Mouse (Mus musculus) heart, embryonic 15.5 days (tissue): ENCODE measurements around the gene Gm9944. TPM values are rescaled to one million over a fixed set of nuclear protein-coding genes. Genes with fewer than 3 reads are reported as not detected.
A peak's percentile ranks its signal among the peaks of the same experiment; 100 is the strongest.

Experiments used
- ATAC-seq: fragments of 200-750 bp; cut with Nextera tagmentation; replicated peaks from 2 replicates; pipeline ENCODE4 v1.8.0; 2017; ENCODE audit warnings: low read depth, moderate TSS enrichment; ENCODE audit not compliant: insufficient number of reproducible peaks, insufficient read depth, low FRiP score
- H3K27ac ChIP-seq: fragments of 300-500 bp; sonication (generic); 2 replicates; pipeline ENCODE4 v1.5.1; 2015; ENCODE audit warnings: mild to moderate bottlenecking, inconsistent platforms
- H3K27me3 ChIP-seq: fragments of 300-500 bp; sonication (generic); 2 replicates; pipeline ENCODE4 v1.6.1; 2015; ENCODE audit warnings: inconsistent platforms
- H3K36me3 ChIP-seq: fragments of 300-500 bp; sonication (generic); 2 replicates; pipeline ENCODE4 v1.6.1; 2015; ENCODE audit warnings: mild to moderate bottlenecking, inconsistent platforms
- H3K4me1 ChIP-seq: fragments of 300-500 bp; sonication (generic); replicated peaks from 2 replicates; pipeline ENCODE4 v1.6.1; 2015; ENCODE audit warnings: inconsistent platforms
- H3K4me2 ChIP-seq: fragments of 300-500 bp; sonication (generic); 2 replicates; pipeline ENCODE4 v1.6.1; 2015; ENCODE audit warnings: inconsistent platforms, mild to moderate bottlenecking, moderate library complexity
- H3K4me3 ChIP-seq: fragments of 300-500 bp; sonication (generic); 2 replicates; pipeline ENCODE4 v1.5.1; 2015; ENCODE audit warnings: mild to moderate bottlenecking, inconsistent platforms
- H3K9ac ChIP-seq: fragments of 300-500 bp; sonication (generic); 2 replicates; pipeline ENCODE4 v1.6.1; 2015; ENCODE audit warnings: mild to moderate bottlenecking, inconsistent platforms
- H3K9me3 ChIP-seq: fragments of 300-500 bp; sonication (generic); replicated peaks from 2 replicates; pipeline ENCODE4 v1.6.1; 2016; ENCODE audit warnings: inconsistent platforms
- WGBS: fragments of 180-500 bp; shearing (Covaris S2); methylation state at CpG from one replicate; pipeline ENCODE4 v1.1.7; 2015; ENCODE audit warnings: mixed read lengths; 5-methylcytosine and 5-hydroxymethylcytosine counted together
- polyA plus RNA-seq: library from polyadenylated mRNA; unstranded; fragments of >200 nt; fragmentation: Nextera tagmentation; extraction: Ambion mirVana; gene quantifications from 2 replicates; pipeline ENCODE4 v1.2.1, GENCODE M21; 2015

The Gm9944 gene
- polyA plus RNA-seq, 1 experiment from 2014 or later: not detected

DNA sequence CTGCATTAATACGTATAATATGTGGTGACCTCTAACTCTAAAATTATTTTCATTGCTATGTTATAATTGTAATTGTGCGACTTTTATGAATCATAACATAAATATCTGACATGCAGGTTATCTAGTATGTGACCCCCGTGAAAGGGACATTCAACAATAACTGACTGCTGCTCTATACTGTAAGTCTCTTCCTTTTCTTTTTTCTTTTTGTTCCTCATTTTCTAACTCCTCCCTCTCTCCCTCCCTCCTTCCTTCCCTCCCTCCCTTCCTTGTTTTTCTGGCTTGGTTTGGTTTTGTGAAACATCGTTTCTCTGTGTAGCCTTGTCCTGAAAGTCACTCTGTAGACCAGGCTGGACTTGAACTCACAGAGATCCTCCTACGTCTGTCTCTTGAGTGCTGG is 28.5 kb downstream of the Gm9944 start:
- Histone ChIP-seq H3K27me3 (no peaks in the 10 kb centered on the region), H3K9me3 (no peaks in the 10 kb centered on the region), H3K4me2 (no peak overlapping the region), H3K36me3 (no peaks in the 10 kb centered on the region), H3K9ac (no peak overlapping the region), H3K27ac (no peak overlapping the region), H3K4me1 (no peaks in the 10 kb centered on the region), H3K4me3 (no peak overlapping the region)
- WGBS: 66% methylated on average over 5 of the region's 5 CpGs
- no peak for ATAC-seq

DNA sequence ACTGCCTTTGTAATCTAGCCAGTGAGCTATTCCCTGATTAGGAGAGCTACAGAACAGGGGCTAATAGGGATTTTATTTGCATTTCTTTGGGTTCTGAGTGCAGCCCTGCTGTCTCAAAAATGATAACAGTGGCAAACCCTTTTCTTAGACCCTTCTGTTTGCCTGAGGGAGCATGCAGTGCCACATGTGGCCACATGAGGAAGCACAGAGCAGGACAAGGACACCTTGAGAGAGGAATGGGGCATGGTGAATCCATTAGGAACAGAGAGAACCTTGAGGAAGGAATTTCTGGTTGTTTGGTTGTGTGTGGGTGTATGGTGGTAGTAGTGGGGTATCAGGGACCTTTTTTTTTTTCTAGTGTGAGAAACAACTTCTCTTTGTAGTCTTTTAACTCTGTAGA is 32.5 kb downstream of the Gm9944 start:
- H3K4me2 ChIP-seq: no peak overlapping the region
- no peaks in the 10 kb centered on the region for H3K36me3 ChIP-seq
- H3K9me3 ChIP-seq: no peaks in the 10 kb centered on the region
- no peak overlapping the region for H3K27ac ChIP-seq
- H3K4me3 ChIP-seq: no peak overlapping the region
- H3K4me1 ChIP-seq: no peaks in the 10 kb centered on the region
- H3K27me3 ChIP-seq: no peaks in the 10 kb centered on the region
- no peak overlapping the region for H3K9ac ChIP-seq
- no peak for ATAC-seq

DNA sequence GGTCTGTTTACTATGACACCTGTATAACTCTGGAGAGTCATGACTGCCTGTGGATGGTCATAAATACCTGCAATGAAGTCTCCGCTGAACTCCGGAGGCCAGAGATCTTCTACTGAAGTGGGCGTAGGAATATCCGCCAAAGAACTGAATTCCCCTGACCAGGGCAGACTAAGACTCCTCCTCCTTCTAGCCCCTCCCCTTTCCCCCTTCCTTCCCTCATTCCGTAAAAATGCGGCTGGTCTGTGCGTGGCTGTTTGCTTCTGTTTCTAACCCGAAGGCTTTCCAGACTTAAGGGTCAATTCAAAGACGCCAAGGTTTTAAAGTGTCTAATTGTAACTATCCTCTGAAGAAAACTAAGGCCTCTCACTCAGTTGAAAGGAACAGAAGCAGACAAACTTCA is 44.8 kb downstream of the Gm9944 start, which contains the start of gene Pramef12:
TSS of gene Pramef12 (minus strand) at position 175 of the 400 bp plus-strand sequence.
- H3K27me3 ChIP-seq: no peaks in the 10 kb centered on the region
- H3K4me2 ChIP-seq: no peak within 1 kb of the TSS
- WGBS: 66% methylated on average over 9 of the region's 9 CpGs
- no peaks in the 10 kb centered on the region for H3K36me3 ChIP-seq
- no peak within 1 kb of the TSS for H3K27ac ChIP-seq
- no peaks in the 10 kb centered on the region for H3K9me3 ChIP-seq
- peaks cover 9% of the 10 kb centered on the region for H3K4me1 ChIP-seq
- no peak within 1 kb of the TSS for H3K4me3 ChIP-seq
- no peak within 1 kb of the TSS for H3K9ac ChIP-seq
- no peak for ATAC-seq

DNA sequence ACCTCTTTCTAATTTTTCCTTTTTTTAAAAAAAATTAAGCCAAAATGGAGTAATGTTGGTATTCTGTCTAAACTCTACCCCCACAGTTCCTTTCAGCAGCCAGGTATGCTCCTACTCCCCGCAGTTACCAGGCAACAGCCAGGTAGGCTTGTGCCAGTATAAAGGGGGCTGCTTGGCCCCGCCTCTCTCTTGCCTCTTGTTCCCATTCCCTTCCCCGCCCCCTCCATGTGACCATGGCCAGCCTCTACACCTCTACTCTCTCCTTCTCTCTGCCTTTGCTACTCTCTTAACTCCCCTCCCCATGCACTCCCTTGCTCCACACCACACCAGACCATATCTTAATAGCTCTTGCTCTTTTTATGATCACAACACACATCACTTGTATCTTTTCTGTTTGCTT is 46.9 kb downstream of the Gm9944 start:
- WGBS: 72% methylated on average over 3 of the region's 3 CpGs
- Histone ChIP-seq H3K36me3 (no peaks in the 10 kb centered on the region), H3K9me3 (no peaks in the 10 kb centered on the region), H3K27me3 (no peaks in the 10 kb centered on the region), H3K4me2 (no peak overlapping the region), H3K4me3 (no peak overlapping the region), H3K27ac (no peak overlapping the region), H3K4me1 (peaks cover 9% of the 10 kb centered on the region), H3K9ac (no peak overlapping the region)
- no peak for ATAC-seq

DNA sequence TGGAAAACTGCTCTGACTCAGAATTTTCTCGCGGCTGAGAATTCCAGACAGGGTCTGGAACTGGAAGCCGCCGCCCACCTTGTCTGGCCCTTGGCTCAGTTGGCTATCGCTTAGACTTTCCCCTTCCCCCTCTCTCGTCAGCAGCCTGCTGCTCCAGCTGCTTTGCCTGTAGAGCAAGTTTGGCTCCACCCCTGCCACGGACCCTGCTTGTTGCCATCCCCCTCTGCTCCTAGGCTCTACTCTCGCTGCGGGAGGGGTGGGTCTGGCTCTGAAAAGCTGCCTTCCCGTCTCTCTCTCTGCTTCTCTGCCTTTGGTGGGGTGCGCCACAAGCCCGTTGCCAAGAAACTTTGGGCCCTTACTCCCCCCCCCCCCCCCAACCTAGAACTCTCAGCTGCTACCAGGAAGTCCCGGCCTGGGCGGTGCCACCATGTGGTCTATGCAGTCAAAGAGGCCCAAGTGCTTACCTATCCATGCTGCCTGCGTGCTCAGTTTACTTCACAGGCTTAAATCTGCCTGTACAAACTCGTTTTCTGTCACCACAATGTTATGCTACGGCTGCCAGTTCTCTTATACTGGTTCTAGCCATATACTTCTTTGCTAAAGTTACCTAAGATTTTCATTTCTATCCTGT is 48.5 kb downstream of the Gm9944 start:
- peak overlapping the region; percentile 73 for H3K4me2 ChIP-seq
- H3K9ac ChIP-seq: peak overlapping the region; percentile 48
- peaks cover 9% of the 10 kb centered on the region for H3K4me1 ChIP-seq
- H3K4me3 ChIP-seq: peak overlapping the region; percentile 51
- ATAC-seq: peak; percentile 77
- H3K27ac ChIP-seq: peak overlapping the region; percentile 53; the same call in 1 of the 2 replicates
- 5% methylated on average over 17 of the region's 17 CpGs for WGBS
- H3K36me3 ChIP-seq: no peaks in the 10 kb centered on the region
- no peaks in the 10 kb centered on the region for H3K27me3 ChIP-seq
- no peaks in the 10 kb centered on the region for H3K9me3 ChIP-seq

Other genes with a start within 250 kb of the Gm9944 start
- not detected in 2 replicates for gene C87977, start 240.0 kb downstream of the Gm9944 start, polyA plus RNA-seq
- not detected in 2 replicates for gene Pramel5, start 172.8 kb downstream of the Gm9944 start, polyA plus RNA-seq
- gene Gm13128, start 123.1 kb downstream of the Gm9944 start, polyA plus RNA-seq: not detected in 2 replicates
- not detected in 2 replicates for gene Gm13119, start 95.4 kb downstream of the Gm9944 start, polyA plus RNA-seq
- gene Pramef20, start 75.4 kb downstream of the Gm9944 start, polyA plus RNA-seq: not detected in 2 replicates
- gene Pramef12, start 44.9 kb downstream of the Gm9944 start, polyA plus RNA-seq: 0.16 TPM in 1 of 2 replicates, not detected in the other
- not detected in 2 replicates for gene 1700012P22Rik, start 14.5 kb downstream of the Gm9944 start, polyA plus RNA-seq
- gene Aadacl3, start 10.4 kb upstream of the Gm9944 start, polyA plus RNA-seq: not detected in 2 replicates
- gene 9430007A20Rik, start 66.5 kb upstream of the Gm9944 start, polyA plus RNA-seq: not detected in 2 replicates
- not detected in 2 replicates for gene Gm13124, start 111.8 kb upstream of the Gm9944 start, polyA plus RNA-seq
- gene Aadacl4, start 160.4 kb upstream of the Gm9944 start, polyA plus RNA-seq: not detected in 2 replicates
- not detected in 2 replicates for gene Gm436, start 233.1 kb upstream of the Gm9944 start, polyA plus RNA-seq